Mouse (Mus musculus): ENCODE data around the gene Fam135a.

GRCm38 (mm10) chr1:24066706-24067105, 33.4 kb downstream of the Fam135a start:
- no peak for TF ChIP-seq POLR2A (IDR thresholded peaks at IDR 0.05; ENCODE audit: borderline replicate concordance, control insufficient read depth, low read depth, low read length)
- TF ChIP-seq CTCF (IDR thresholded peaks at IDR 0.05; ENCODE audit: control insufficient read depth, insufficient read depth, low read length), result no peak
